Mouse (Mus musculus): Measurements from ENCODE around the gene Trip10. TPM values are rescaled to one million over a fixed set of nuclear protein-coding genes. Genes with fewer than 3 reads are reported as not detected.

Gene Trip10
- polyA plus RNA-seq (2014; fragmentation: Illumina TruSeq; extraction: RNeasy Lipid Tissue Mini Kit (QIAGEN cat#74804); ENCODE audit: low read depth, low replicate concordance), result 3.2 TPM

DNA sequence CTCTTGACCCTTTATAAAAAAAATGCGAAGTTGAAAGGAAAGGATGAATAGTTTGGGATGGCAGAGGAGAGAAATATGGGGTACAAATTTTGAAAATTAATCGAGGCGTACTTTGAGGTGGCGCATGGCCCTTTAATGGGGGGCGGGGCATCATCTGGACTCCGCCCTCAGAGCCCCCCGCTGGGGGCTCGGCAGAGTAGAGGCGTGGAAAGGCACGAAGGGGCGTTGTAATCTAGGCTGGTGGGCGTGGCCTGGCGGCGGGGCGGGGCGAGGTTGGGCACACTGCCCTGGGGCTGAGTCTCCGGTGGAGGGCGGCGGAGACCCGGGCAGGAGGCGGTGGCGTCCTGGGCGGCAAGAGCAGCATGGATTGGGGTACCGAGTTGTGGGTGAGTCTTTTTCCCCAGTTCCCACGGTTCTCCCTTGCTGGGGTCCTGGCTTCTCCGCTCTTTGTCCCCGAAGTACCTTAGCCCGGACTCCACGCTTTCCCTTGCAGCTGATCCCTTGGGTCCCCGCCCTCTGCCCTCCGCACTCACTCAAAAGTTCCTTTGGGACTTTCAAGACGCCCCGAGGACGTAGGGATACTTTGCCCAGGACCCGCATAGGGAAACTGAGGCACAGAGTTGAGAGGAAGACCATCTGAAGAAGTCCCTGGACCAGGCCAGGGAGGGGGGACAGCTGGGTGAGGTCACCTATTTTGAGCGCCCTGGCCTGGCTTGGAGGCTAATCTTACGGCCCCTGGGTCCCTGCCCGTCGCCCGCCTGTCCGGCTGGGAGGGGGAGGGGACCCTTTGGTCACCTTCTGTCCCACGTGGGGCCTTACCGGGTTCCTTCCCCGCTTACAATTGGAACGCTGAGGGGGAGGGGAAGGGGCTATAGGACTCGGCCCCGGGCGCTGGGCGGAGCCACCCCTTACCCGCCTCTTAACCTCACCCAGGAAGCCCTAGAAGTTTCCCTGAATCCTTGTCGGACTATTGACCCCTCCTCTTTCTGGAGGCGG lies at the start of gene Trip10:
TSS of gene Trip10 (plus strand) at position 270 of the 996 bp plus-strand sequence.

DNA sequence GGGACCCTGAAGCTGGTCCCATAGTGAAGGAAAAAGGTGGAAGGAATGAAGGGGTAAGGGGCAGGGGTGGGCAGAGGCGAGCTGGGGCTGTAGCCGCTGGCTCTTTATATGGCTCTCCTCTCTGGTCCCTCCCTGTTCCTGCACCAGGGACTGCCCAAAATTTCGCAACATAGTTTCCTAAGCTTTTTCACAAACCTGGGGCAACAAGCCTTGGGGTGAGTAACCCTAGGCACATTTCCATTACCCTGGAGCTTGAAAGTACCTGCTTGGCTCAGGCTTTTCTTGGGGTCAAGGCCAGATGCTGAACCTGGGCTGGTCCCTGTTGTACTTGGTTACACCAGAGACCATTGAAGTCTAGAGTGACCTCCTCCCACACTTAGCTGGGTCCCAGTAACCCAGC lies 21.2 kb upstream of the Trip10 start, which contains the start of gene C3:
TSS of gene C3 (minus strand) at position 123 of the 400 bp plus-strand sequence.

DNA sequence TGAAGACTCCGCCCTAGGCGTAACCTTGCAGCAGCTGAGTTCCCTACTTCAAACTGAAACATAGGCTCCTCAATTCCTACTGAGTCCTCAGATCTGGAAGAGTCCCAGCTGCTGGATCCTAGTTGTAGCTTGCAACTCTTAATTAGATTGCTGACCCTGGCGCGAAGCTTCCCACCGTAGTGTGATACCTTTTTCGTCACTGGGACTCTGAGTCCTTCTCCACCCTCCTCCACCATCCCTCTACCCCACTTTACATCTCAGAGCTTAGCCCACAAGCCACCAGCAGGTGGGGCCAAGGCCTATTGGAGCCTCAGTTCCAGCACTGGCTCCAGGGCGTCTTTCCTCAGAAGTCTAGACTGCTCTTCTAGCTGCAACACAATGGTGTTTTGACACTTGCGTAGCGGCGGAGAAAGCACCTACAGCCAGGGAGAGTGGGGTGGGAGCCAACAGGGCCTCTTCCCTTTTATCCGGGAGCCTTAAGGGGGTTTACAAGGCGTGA lies 1.0 kb upstream of the Trip10 start, which contains the start of gene Gpr108:
TSS of gene Gpr108 (minus strand) at position 246 of the 499 bp plus-strand sequence.

GRCm38 (mm10) chr17:57278943-57279590 lies 29.8 kb downstream of the Trip10 start, which contains the start of gene Vav1:
Gene Vav1, plus strand, starts transcription at chr17:57279100.

Other genes with a start within 250 kb of the Trip10 start
- gene Pspn, start 249.4 kb upstream of the Trip10 start, polyA plus RNA-seq (2014; fragmentation: Illumina TruSeq; extraction: RNeasy Lipid Tissue Mini Kit (QIAGEN cat#74804); ENCODE audit: low read depth, low replicate concordance), result not detected
- gene Gtf2f1, start 238.2 kb upstream of the Trip10 start, polyA plus RNA-seq (2014; fragmentation: Illumina TruSeq; extraction: RNeasy Lipid Tissue Mini Kit (QIAGEN cat#74804); ENCODE audit: low read depth, low replicate concordance), result 2.4 TPM
- not detected for gene Gm17949, start 238.0 kb upstream of the Trip10 start, polyA plus RNA-seq (2014; fragmentation: Illumina TruSeq; extraction: RNeasy Lipid Tissue Mini Kit (QIAGEN cat#74804); ENCODE audit: low read depth, low replicate concordance)
- gene Khsrp, start 217.9 kb upstream of the Trip10 start, polyA plus RNA-seq (2014; fragmentation: Illumina TruSeq; extraction: RNeasy Lipid Tissue Mini Kit (QIAGEN cat#74804); ENCODE audit: low read depth, low replicate concordance), result 4.1 TPM
- gene Slc25a41, start 207.8 kb upstream of the Trip10 start, polyA plus RNA-seq (2014; fragmentation: Illumina TruSeq; extraction: RNeasy Lipid Tissue Mini Kit (QIAGEN cat#74804); ENCODE audit: low read depth, low replicate concordance), result not detected
- 14.2 TPM for gene Crb3, start 190.3 kb upstream of the Trip10 start, polyA plus RNA-seq (2014; fragmentation: Illumina TruSeq; extraction: RNeasy Lipid Tissue Mini Kit (QIAGEN cat#74804); ENCODE audit: low read depth, low replicate concordance)
- 21.2 TPM for gene Slc25a23, start 189.6 kb upstream of the Trip10 start, polyA plus RNA-seq (2014; fragmentation: Illumina TruSeq; extraction: RNeasy Lipid Tissue Mini Kit (QIAGEN cat#74804); ENCODE audit: low read depth, low replicate concordance)
- gene Dennd1c, start 170.9 kb upstream of the Trip10 start, polyA plus RNA-seq (2014; fragmentation: Illumina TruSeq; extraction: RNeasy Lipid Tissue Mini Kit (QIAGEN cat#74804); ENCODE audit: low read depth, low replicate concordance), result not detected
- gene Tubb4a, start 161.7 kb upstream of the Trip10 start, polyA plus RNA-seq (2014; fragmentation: Illumina TruSeq; extraction: RNeasy Lipid Tissue Mini Kit (QIAGEN cat#74804); ENCODE audit: low read depth, low replicate concordance), result not detected
- 0.49 TPM for gene Tnfsf9, start 144.1 kb upstream of the Trip10 start, polyA plus RNA-seq (2014; fragmentation: Illumina TruSeq; extraction: RNeasy Lipid Tissue Mini Kit (QIAGEN cat#74804); ENCODE audit: low read depth, low replicate concordance)
- not detected for gene Cd70, start 99.7 kb upstream of the Trip10 start, polyA plus RNA-seq (2014; fragmentation: Illumina TruSeq; extraction: RNeasy Lipid Tissue Mini Kit (QIAGEN cat#74804); ENCODE audit: low read depth, low replicate concordance)
- not detected for gene Tnfsf14, start 55.3 kb upstream of the Trip10 start, polyA plus RNA-seq (2014; fragmentation: Illumina TruSeq; extraction: RNeasy Lipid Tissue Mini Kit (QIAGEN cat#74804); ENCODE audit: low read depth, low replicate concordance)
- gene C3, start 21.3 kb upstream of the Trip10 start, polyA plus RNA-seq (2014; fragmentation: Illumina TruSeq; extraction: RNeasy Lipid Tissue Mini Kit (QIAGEN cat#74804); ENCODE audit: low read depth, low replicate concordance), result 24.6 TPM
- 1.1 TPM for gene Gpr108, start 1.0 kb upstream of the Trip10 start, polyA plus RNA-seq (2014; fragmentation: Illumina TruSeq; extraction: RNeasy Lipid Tissue Mini Kit (QIAGEN cat#74804); ENCODE audit: low read depth, low replicate concordance)
- not detected for gene Vav1, start 29.6 kb downstream of the Trip10 start, polyA plus RNA-seq (2014; fragmentation: Illumina TruSeq; extraction: RNeasy Lipid Tissue Mini Kit (QIAGEN cat#74804); ENCODE audit: low read depth, low replicate concordance)
- gene Adgre1, start 109.2 kb downstream of the Trip10 start, polyA plus RNA-seq (2014; fragmentation: Illumina TruSeq; extraction: RNeasy Lipid Tissue Mini Kit (QIAGEN cat#74804); ENCODE audit: low read depth, low replicate concordance), result 3.0 TPM

Measured in kidney, adult 10 weeks (tissue).